In the genomic region with DNA sequence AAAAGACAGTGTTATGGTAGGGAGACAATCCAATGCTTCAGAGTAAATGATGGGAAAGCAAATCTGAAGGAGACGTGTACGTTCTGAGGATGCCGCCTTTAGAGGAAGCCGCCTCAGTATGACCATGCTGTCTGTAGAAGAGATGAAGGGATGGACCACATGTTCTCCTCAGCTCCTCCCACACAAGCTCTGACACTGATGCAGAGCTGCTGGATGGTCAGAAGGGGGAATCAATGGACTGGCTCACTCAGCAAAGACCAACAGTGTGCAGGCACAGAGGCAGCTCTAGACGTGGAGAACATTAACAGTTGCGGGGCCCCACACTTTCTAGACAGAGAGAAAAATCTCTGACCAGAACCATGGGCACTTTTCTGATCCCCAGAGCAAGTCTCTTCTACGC, we compare ENCODE assay signal across 12 mouse cellular contexts.
"Had no signal": no experiment of that assay in that cellular context is flagged by ENCODE, and none has a peak within 500 bp of the region (broad histone marks: within the 10 kb centered on the region; RNA-seq: fewer than 3 reads in every experiment).

No protein-coding gene starts in this region.

- H3K27me3 ChIP-seq: limb, embryonic 12.5 days; megakaryocyte, embryonic 14.5 days; midbrain, embryonic 12.5 days; neural tube, embryonic 15.5 days had no signal

- H3K36me3 ChIP-seq: limb, embryonic 12.5 days; midbrain, embryonic 12.5 days; neural tube, embryonic 15.5 days had no signal

- DNase-seq: kidney, adult 8-10 months; kidney, postnatal 25 days; layer of hippocampus, adult 9-11 months; thymus, adult 18-20 months; thymus, postnatal 14 days had no signal

- H3K9me3 ChIP-seq: limb, embryonic 12.5 days; megakaryocyte, embryonic 14.5 days; midbrain, embryonic 12.5 days; neural tube, embryonic 15.5 days had no signal

- H3K9ac ChIP-seq: limb, embryonic 12.5 days; midbrain, embryonic 12.5 days; neural tube, embryonic 15.5 days had no signal

- H3K4me3 ChIP-seq: limb, embryonic 12.5 days; megakaryocyte, embryonic 14.5 days; midbrain, embryonic 12.5 days; myocyte; neural tube, embryonic 15.5 days had no signal

- H3K27ac ChIP-seq: limb, embryonic 12.5 days; macrophage; midbrain, embryonic 12.5 days; neural tube, embryonic 15.5 days had no signal

- ATAC-seq: intestine, embryonic 16.5 days had no signal

- H3K4me2 ChIP-seq: limb, embryonic 12.5 days; midbrain, embryonic 12.5 days; neural tube, embryonic 15.5 days had no signal
